Mouse (Mus musculus): ENCODE results near the gene Ubac2. TPM values are rescaled to one million over a fixed set of nuclear protein-coding genes. Genes with fewer than 3 reads are reported as not detected.

The Ubac2 gene
- polyA plus RNA-seq, 2 experiments, result 10.1 to 16.4 TPM

GRCm38 (mm10) chr14:121987691-121988090, 109.3 kb downstream of the Ubac2 start:
- ATAC-seq (ENCODE audit: insufficient read depth) (no peak), DNase-seq (ENCODE audit: low read depth in 3 of 3, low spot score in 3 of 3) (no peak)
- no peaks in the 10 kb centered on the region for H3K9me3 ChIP-seq (ENCODE audit: control insufficient read depth, low read length)
- H3K4me1 ChIP-seq (replicated peaks; ENCODE audit: control insufficient read depth in 2 of 2, insufficient read depth in 2 of 2, low read length in 1 of 2), result peaks cover 0 to 22% of the 10 kb centered on the region in 2 experiments; a peak in 2 of 4 replicates
- H3K9ac ChIP-seq (replicated peaks), result no peak overlapping the region
- no peaks in the 10 kb centered on the region for H3K27me3 ChIP-seq (ENCODE audit: control insufficient read depth, insufficient read depth, low read length)
- TF ChIP-seq EP300 (IDR thresholded peaks at IDR 0.05; ENCODE audit: low read depth) (no peak), CTCF (IDR thresholded peaks at IDR 0.05; ENCODE audit: low read depth) (no peak)
- H3K4me3 ChIP-seq (ENCODE audit: insufficient read depth in 1 of 2, low read depth in 2 of 2, low read length in 2 of 2), result no peak overlapping the region
- H3K27ac ChIP-seq, result no peak overlapping the region
- H3K36me3 ChIP-seq (replicated peaks; ENCODE audit: control insufficient read depth, insufficient read depth, low read depth), result no peaks in the 10 kb centered on the region
- no peak overlapping the region for H3K4me2 ChIP-seq (ENCODE audit: low read depth)
- 62% methylated on average over 4 of the region's 4 CpGs for WGBS (ENCODE audit: insufficient replicate concordance)

DNA sequence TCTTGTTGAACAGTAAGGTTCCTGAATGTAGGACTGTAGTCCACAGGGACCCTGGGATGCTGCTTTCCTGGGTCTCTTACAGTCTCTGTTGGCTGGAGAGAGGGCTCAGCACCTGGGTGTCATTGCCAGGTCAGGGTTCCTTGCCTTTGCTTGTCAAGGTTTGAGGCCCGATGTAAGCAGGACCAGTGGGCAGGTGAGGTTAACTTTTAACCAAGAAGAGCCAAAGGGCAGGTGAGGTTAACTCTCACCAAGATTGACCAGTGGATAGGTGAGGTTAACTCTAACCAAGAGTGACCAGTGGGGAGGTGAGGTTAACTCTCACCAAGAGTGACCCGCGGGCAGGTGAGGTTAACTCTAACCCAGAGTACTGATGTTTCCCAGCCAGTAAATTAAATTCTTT, 110.9 kb downstream of the Ubac2 start:
- H3K9me3 ChIP-seq (ENCODE audit: control insufficient read depth, low read length), result no peaks in the 10 kb centered on the region
- no peak overlapping the region for H3K9ac ChIP-seq (replicated peaks)
- no peak for ATAC-seq (ENCODE audit: insufficient read depth)
- H3K4me1 ChIP-seq (replicated peaks; ENCODE audit: control insufficient read depth in 2 of 2, insufficient read depth in 2 of 2, low read length in 1 of 2), result peaks cover 0 to 16% of the 10 kb centered on the region in 2 experiments; a peak in 2 of 4 replicates
- DNase-seq (ENCODE audit: low read depth in 3 of 3, low spot score in 3 of 3), result no peak
- H3K27ac ChIP-seq, result no peak overlapping the region
- TF ChIP-seq EP300 (IDR thresholded peaks at IDR 0.05; ENCODE audit: low read depth) (no peak), CTCF (IDR thresholded peaks at IDR 0.05; ENCODE audit: low read depth) (no peak)
- no peak overlapping the region for H3K4me3 ChIP-seq (ENCODE audit: insufficient read depth in 1 of 2, low read depth in 2 of 2, low read length in 2 of 2)
- 84% methylated on average over 3 of the region's 3 CpGs for WGBS (ENCODE audit: insufficient replicate concordance)
- H3K4me2 ChIP-seq (ENCODE audit: low read depth), result no peak overlapping the region
- no peaks in the 10 kb centered on the region for H3K27me3 ChIP-seq (ENCODE audit: control insufficient read depth, insufficient read depth, low read length)
- no peaks in the 10 kb centered on the region for H3K36me3 ChIP-seq (replicated peaks; ENCODE audit: control insufficient read depth, insufficient read depth, low read depth)

DNA sequence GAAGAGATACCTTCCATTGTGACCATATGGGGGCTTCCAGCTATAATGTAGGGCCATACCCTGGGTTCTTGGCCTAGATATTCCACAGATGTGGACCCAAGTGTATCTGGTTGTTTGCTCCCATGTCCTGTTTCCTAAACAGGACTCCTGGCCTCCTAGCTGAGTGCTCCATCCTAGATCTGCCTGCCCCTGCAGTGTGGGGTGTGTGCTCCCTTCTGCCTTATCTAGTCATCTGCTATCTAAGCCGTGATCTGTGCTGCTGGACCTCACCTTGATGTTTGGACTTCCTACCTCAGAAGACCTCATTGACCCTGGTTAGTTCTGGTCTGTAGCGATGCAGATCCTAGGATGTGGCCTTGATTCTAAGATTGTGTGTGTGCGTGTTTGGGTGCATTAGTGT, 111.4 kb downstream of the Ubac2 start:
- no peak for ATAC-seq (ENCODE audit: insufficient read depth)
- TF ChIP-seq EP300 (IDR thresholded peaks at IDR 0.05; ENCODE audit: low read depth) (no peak), CTCF (IDR thresholded peaks at IDR 0.05; ENCODE audit: low read depth) (no peak)
- no peaks in the 10 kb centered on the region for H3K9me3 ChIP-seq (ENCODE audit: control insufficient read depth, low read length)
- no peak overlapping the region for H3K4me2 ChIP-seq (ENCODE audit: low read depth)
- H3K4me1 ChIP-seq (replicated peaks; ENCODE audit: control insufficient read depth in 2 of 2, insufficient read depth in 2 of 2, low read length in 1 of 2), result peaks cover 0 to 16% of the 10 kb centered on the region in 2 experiments; a peak in 2 of 4 replicates
- H3K27me3 ChIP-seq (ENCODE audit: control insufficient read depth, insufficient read depth, low read length), result no peaks in the 10 kb centered on the region
- H3K27ac ChIP-seq, result no peak overlapping the region
- DNase-seq (ENCODE audit: low read depth in 3 of 3, low spot score in 3 of 3), result no peak
- no peak overlapping the region for H3K9ac ChIP-seq (replicated peaks)
- 68% methylated on average over 3 of the region's 3 CpGs for WGBS (ENCODE audit: insufficient replicate concordance)
- no peak overlapping the region for H3K4me3 ChIP-seq (ENCODE audit: insufficient read depth in 1 of 2, low read depth in 2 of 2, low read length in 2 of 2)
- H3K36me3 ChIP-seq (replicated peaks; ENCODE audit: control insufficient read depth, insufficient read depth, low read depth), result no peaks in the 10 kb centered on the region

DNA sequence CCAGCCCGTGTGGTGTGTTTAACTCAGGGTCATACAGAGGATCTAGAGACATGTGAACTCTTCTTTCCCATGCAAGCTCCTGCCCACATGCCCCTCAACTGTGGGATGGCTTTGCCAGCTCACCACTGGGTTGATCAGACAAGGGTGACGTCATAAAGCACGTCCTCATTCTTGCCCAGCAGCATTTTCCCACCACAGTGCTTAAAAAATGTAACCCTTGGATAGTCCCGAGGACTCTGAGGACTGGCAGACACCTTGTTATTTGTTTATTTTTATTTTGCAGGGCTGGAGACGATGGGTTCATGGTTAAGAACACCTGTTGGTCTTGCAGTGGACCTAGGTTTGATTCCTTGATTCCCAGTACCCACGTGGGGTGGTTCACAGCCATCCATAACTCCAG, 112.5 kb downstream of the Ubac2 start:
- no peak overlapping the region for H3K4me2 ChIP-seq (ENCODE audit: low read depth)
- DNase-seq (ENCODE audit: low read depth in 3 of 3, low spot score in 3 of 3) (no peak), ATAC-seq (ENCODE audit: insufficient read depth) (no peak)
- TF ChIP-seq CTCF (IDR thresholded peaks at IDR 0.05; ENCODE audit: low read depth) (no peak), EP300 (IDR thresholded peaks at IDR 0.05; ENCODE audit: low read depth) (no peak)
- H3K9ac ChIP-seq (replicated peaks), result no peak overlapping the region
- H3K4me1 ChIP-seq (replicated peaks; ENCODE audit: control insufficient read depth in 2 of 2, insufficient read depth in 2 of 2, low read length in 1 of 2), result peaks cover 0 to 21% of the 10 kb centered on the region in 2 experiments; a peak in 2 of 4 replicates
- H3K27ac ChIP-seq, result no peak overlapping the region
- no peaks in the 10 kb centered on the region for H3K27me3 ChIP-seq (ENCODE audit: control insufficient read depth, insufficient read depth, low read length)
- no peaks in the 10 kb centered on the region for H3K36me3 ChIP-seq (replicated peaks; ENCODE audit: control insufficient read depth, insufficient read depth, low read depth)
- no peaks in the 10 kb centered on the region for H3K9me3 ChIP-seq (ENCODE audit: control insufficient read depth, low read length)
- no peak overlapping the region for H3K4me3 ChIP-seq (ENCODE audit: insufficient read depth in 1 of 2, low read depth in 2 of 2, low read length in 2 of 2)
- 67% methylated on average over 6 of the region's 6 CpGs for WGBS (ENCODE audit: insufficient replicate concordance)

- Histone ChIP-seq H3K4me1 (replicated peaks; ENCODE audit: control insufficient read depth in 2 of 2, insufficient read depth in 2 of 2, low read length in 1 of 2) (peaks cover 0 to 16% of the 10 kb centered on the region in 2 experiments; a peak in 2 of 4 replicates), H3K9me3 (ENCODE audit: control insufficient read depth, low read length) (no peaks in the 10 kb centered on the region), H3K36me3 (replicated peaks; ENCODE audit: control insufficient read depth, insufficient read depth, low read depth) (no peaks in the 10 kb centered on the region), H3K4me3 (ENCODE audit: insufficient read depth in 1 of 2, low read depth in 2 of 2, low read length in 2 of 2) (no peak overlapping the region), H3K27ac (no peak overlapping the region), H3K4me2 (ENCODE audit: low read depth) (no peak overlapping the region), H3K9ac (replicated peaks) (no peak overlapping the region), H3K27me3 (ENCODE audit: control insufficient read depth, insufficient read depth, low read length) (no peaks in the 10 kb centered on the region)
- TF ChIP-seq EP300 (IDR thresholded peaks at IDR 0.05; ENCODE audit: low read depth) (no peak), CTCF (IDR thresholded peaks at IDR 0.05; ENCODE audit: low read depth) (no peak)
- DNase-seq (ENCODE audit: low read depth in 3 of 3, low spot score in 3 of 3) (no peak), ATAC-seq (ENCODE audit: insufficient read depth) (no peak)
Measured at GRCm38 (mm10) chr14:121991921-121992320, 113.5 kb downstream of the Ubac2 start.
